Mouse (Mus musculus): ENCODE data around the gene Unc80. TPM values are rescaled to one million over a fixed set of nuclear protein-coding genes. Genes with fewer than 3 reads are reported as not detected.
"Not testable (repeated sequence)": the region's sequence is repeated elsewhere in the genome, so short reads cannot be mapped to it uniquely, and the experiment has no call there.

Unc80 gene
- polyA plus RNA-seq, 1 experiment from 2014 or later: 0.93 TPM

DNA sequence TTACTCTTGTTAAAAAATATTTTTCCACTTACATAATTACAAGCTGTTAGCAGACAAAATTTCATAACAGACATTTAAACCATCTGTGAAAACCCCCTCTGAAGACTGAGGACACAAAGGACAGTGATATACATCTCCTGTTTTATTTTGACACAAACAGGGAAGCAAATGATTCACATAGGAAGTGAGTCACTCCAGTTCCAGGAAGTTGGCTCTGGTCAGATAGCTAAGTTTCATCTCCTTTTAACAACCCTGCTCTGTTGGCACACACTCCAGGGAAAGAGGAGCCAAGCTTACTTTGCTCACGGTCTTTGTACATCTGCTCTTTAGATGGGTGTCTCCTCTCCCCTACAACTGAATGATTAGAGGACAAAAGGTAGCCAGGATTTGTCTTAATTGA is 181.8 kb downstream of the Unc80 start:
- no peak for DNase-seq (ENCODE audit: low spot score)
- WGBS: 78% methylated on average over 1 of the region's 1 CpGs
- H3K4me3 ChIP-seq: no peak overlapping the region
- H3K27me3 ChIP-seq (ENCODE audit: insufficient read depth, poor library complexity, severe bottlenecking): no peaks in the 10 kb centered on the region
- no peak overlapping the region for H3K27ac ChIP-seq
- H3K4me1 ChIP-seq (replicated peaks): peaks cover 12% of the 10 kb centered on the region
- no peaks in the 10 kb centered on the region for H3K36me3 ChIP-seq
- H3K9me3 ChIP-seq: no peaks in the 10 kb centered on the region

DNA sequence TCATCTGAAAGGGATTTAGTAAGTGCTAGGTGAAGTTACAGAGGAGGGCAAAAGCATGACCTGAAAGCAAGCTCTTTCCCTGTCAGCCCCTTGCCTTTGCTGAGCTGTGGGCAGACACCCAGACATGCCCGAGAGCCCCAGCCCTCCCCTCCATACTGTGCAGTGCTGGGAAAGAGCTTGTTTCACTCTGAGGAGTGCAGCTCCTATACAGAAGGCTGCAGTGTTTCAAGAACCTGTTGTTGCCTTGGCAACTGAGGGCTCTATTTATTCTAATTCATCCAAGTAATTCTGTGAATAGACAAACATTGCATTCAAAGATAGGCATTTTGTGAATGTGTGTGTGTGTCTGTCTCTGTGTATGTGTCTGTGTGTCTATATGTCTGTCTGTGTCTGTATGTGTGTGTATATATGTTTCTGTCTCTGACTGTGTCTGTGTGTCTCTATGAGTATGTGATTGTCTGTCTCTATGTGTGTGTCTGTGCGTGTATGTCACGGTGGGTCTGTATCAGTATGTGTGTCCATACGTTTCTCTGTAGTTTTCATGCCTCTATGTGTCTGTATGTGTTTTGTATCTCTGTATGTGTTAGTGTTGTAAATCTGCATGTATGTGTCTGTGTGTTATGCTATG is 187.1 kb downstream of the Unc80 start:
- 50% methylated on average over 4 of the region's 4 CpGs for WGBS
- no peak overlapping the region for H3K4me3 ChIP-seq
- H3K36me3 ChIP-seq: no peaks in the 10 kb centered on the region
- no peaks in the 10 kb centered on the region for H3K9me3 ChIP-seq
- H3K27ac ChIP-seq: peak overlapping the region; percentile 50; the same call in 1 of the 2 replicates
- peaks cover 13% of the 10 kb centered on the region for H3K4me1 ChIP-seq (replicated peaks)
- DNase-seq (ENCODE audit: low spot score): peak; percentile 25
- H3K27me3 ChIP-seq (ENCODE audit: insufficient read depth, poor library complexity, severe bottlenecking): no peaks in the 10 kb centered on the region

DNA sequence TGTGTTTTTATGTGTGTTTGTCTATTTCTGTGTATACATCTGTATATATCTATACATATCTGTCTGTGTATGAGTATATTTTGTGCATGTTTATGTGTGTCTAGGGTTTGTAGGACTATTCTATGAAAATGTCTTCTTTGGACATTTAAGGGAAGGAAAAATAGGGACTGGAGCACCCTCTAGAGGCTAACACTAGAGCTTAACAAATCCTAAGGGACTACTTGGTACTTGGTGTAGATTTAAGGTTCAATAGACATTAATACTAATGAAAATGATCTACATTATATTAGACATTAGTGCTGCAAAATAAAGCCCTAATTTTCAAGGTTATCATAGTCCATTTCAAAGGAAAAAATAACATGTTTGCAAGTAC is 187.6 kb downstream of the Unc80 start:
- no peak overlapping the region for H3K4me3 ChIP-seq
- DNase-seq (ENCODE audit: low spot score): no peak
- no peaks in the 10 kb centered on the region for H3K9me3 ChIP-seq
- no peaks in the 10 kb centered on the region for H3K36me3 ChIP-seq
- no peaks in the 10 kb centered on the region for H3K27me3 ChIP-seq (ENCODE audit: insufficient read depth, poor library complexity, severe bottlenecking)
- no peak overlapping the region for H3K27ac ChIP-seq
- peaks cover 13% of the 10 kb centered on the region for H3K4me1 ChIP-seq (replicated peaks)

DNA sequence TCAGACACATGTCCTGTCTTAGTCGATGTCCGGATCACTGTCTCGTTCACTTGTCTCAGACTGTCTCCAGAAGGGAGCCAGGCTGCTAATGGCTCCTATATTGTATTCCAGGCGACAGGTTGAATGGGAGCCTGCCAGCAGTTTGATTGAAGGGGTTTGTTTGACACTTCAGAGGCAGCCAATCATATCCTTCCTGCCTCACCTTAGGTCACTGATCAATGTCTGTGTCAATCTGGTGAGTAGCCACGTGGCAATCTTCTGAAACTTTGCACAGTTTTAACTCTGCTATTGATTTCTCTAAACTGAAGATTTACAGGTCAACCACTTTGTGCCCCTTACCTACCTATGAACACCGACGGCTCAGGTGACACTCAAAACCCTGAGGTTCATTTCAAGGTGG is 203.3 kb downstream of the Unc80 start:
- 61% methylated on average over 7 of the region's 7 CpGs for WGBS

DNA sequence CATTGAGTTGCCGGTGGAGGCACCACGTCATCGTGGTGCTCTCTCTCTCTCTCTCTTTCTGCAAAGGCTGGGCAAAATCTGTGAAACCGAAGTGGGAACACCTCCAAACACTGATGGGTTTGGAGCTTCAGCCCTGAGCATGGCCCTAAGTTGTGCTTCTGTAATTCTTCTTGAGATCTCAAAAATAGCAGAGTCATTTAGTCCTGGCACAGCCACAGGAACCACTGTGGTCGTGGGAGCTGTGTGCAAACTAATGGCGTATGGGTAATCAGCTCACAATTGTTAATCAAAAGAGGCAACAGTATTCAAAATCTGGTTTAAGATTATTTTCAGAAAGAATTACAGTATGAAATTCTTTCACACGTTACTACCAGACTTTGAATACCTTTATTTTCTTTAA is 204.6 kb downstream of the Unc80 start:
- Histone ChIP-seq H3K27me3 (ENCODE audit: insufficient read depth, poor library complexity, severe bottlenecking) (no peaks in the 10 kb centered on the region), H3K36me3 (no peaks in the 10 kb centered on the region), H3K9me3 (no peaks in the 10 kb centered on the region), H3K27ac (no peak overlapping the region), H3K4me1 (replicated peaks) (no peaks in the 10 kb centered on the region), H3K4me3 (no peak overlapping the region)
- 89% methylated on average over 7 of the region's 7 CpGs for WGBS
- no peak for DNase-seq (ENCODE audit: low spot score)

More for the DNA sequence above, 203.3 kb downstream of the Unc80 start:
- Histone ChIP-seq H3K4me1 (replicated peaks) (no peaks in the 10 kb centered on the region), H3K36me3 (no peaks in the 10 kb centered on the region), H3K9me3 (no peaks in the 10 kb centered on the region), H3K27ac (no peak overlapping the region), H3K27me3 (ENCODE audit: insufficient read depth, poor library complexity, severe bottlenecking) (no peaks in the 10 kb centered on the region), H3K4me3 (no peak overlapping the region)
- no peak for DNase-seq (ENCODE audit: low spot score)

DNA sequence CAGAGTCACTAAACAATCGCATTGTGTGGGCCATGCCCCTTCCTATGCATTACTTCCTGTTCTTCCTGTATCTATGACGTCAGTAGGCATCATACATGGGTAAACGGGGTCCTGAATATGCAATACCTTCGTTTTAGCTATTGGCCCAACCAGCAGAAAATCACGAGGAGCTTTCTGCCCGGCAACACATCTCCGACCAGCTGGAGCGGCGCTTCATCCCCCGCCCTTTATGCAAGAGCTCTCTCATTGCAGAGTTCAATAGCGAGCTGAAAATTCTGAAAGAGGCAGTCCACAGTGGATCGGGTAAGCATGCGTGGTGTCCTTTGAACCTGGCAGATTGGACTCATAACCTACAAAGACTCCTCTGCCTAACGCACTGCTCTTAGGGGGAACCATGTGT is 209.8 kb downstream of the Unc80 start:
- no peak for DNase-seq (ENCODE audit: low spot score)
- no peaks in the 10 kb centered on the region for H3K9me3 ChIP-seq
- H3K27ac ChIP-seq: no peak overlapping the region
- no peaks in the 10 kb centered on the region for H3K27me3 ChIP-seq (ENCODE audit: insufficient read depth, poor library complexity, severe bottlenecking)
- no peaks in the 10 kb centered on the region for H3K36me3 ChIP-seq
- no peak overlapping the region for H3K4me3 ChIP-seq
- no peaks in the 10 kb centered on the region for H3K4me1 ChIP-seq (replicated peaks)
- WGBS: 77% methylated on average over 14 of the region's 14 CpGs

DNA sequence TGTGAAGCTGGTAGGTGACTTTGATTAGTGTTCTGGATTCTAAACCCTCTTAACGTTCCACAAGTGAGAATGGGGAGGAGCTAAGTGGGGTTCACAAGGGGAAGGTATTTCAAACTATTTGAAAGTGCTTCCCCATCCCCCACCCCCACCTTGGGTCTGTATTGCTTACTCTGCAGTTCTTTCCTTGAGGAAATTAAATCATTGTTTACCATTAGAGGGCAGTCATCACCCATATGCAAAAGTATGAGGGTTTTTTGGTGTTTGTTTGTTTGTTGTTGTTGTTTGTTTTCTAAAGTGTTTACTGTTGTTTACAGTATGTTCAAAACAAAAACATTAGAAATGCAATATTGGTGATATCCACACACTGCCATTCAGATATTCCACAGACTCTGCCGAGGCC is 210.5 kb downstream of the Unc80 start:
- Histone ChIP-seq H3K9me3 (no peaks in the 10 kb centered on the region), H3K36me3 (no peaks in the 10 kb centered on the region), H3K27ac (no peak overlapping the region), H3K27me3 (ENCODE audit: insufficient read depth, poor library complexity, severe bottlenecking) (no peaks in the 10 kb centered on the region), H3K4me3 (no peak overlapping the region), H3K4me1 (replicated peaks) (no peaks in the 10 kb centered on the region)
- 61% methylated on average over 2 of the region's 2 CpGs for WGBS
- DNase-seq (ENCODE audit: low spot score): no peak

DNA sequence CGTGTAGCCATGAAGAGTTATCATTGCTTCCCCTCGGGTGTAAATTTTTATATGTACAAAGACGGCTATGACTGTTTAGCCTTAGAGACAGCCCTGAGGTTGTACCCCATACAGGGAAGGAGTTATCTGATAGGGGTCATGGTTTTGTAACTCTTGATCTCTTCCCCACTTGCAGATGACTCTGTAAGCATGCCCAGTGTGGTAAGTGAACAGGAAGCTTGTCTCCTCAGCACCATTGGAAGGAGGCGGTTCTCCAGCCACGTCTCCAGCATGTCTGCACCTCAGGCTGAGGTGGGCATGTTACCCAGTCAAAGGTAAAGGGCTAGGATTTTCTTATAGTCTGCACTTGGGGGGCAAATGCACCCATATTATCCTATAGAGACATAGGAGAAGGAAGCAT is 214.8 kb downstream of the Unc80 start:
- no peaks in the 10 kb centered on the region for H3K4me1 ChIP-seq (replicated peaks)
- no peak overlapping the region for H3K4me3 ChIP-seq
- H3K27ac ChIP-seq: no peak overlapping the region
- no peaks in the 10 kb centered on the region for H3K36me3 ChIP-seq
- no peaks in the 10 kb centered on the region for H3K27me3 ChIP-seq (ENCODE audit: insufficient read depth, poor library complexity, severe bottlenecking)
- no peak for DNase-seq (ENCODE audit: low spot score)
- 87% methylated on average over 5 of the region's 5 CpGs for WGBS
- H3K9me3 ChIP-seq: no peaks in the 10 kb centered on the region

DNA sequence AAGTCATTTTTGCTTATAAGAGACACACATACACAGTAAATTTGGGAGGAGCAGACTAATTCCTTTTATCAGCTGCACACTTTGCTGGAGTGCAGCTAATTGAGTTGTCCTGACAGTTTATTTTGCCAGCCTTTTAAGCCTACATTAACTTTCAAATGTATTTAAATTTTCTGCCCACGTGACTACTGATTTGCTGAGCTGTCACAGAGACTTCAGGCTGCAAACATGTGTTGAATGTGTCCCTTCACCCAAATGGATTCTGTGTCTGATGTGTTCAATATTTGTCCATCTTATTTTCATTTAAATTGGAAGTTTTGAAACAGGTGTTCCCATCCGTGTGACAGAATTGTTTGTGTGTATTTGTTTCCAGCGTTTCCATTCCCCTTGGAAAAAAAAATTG is 223.6 kb downstream of the Unc80 start:
- Histone ChIP-seq H3K27ac (no peak overlapping the region), H3K9me3 (no peaks in the 10 kb centered on the region), H3K27me3 (ENCODE audit: insufficient read depth, poor library complexity, severe bottlenecking) (no peaks in the 10 kb centered on the region), H3K36me3 (no peaks in the 10 kb centered on the region), H3K4me1 (replicated peaks) (peaks cover 6% of the 10 kb centered on the region; the same call in 1 of the 2 replicates), H3K4me3 (no peak overlapping the region)
- WGBS: 65% methylated on average over 3 of the region's 3 CpGs
- DNase-seq (ENCODE audit: low spot score): no peak

DNA sequence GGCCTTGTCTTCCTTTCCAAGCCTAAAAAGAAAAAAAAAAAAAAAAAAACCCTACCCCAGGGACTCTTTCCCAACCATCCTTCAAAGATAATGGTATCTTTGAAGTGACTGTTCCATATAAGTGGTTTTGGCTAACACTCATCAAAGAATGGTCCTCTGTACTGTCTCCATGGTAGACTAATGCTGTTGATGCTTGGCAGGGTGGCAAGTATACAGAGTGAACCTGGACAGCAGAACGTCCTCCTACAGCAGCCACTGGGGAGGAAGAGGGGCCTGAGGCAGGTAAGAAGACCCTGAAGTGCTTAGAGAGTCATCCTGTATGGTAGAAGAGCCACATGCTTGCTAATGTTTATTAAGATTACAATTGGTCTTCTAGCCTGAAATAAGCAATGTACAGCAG is 224.1 kb downstream of the Unc80 start:
- H3K4me1 ChIP-seq (replicated peaks): peaks cover 6% of the 10 kb centered on the region; the same call in 1 of the 2 replicates
- H3K36me3 ChIP-seq: no peaks in the 10 kb centered on the region
- no peak overlapping the region for H3K4me3 ChIP-seq
- H3K9me3 ChIP-seq: no peaks in the 10 kb centered on the region
- WGBS: 76% methylated on average over 1 of the region's 1 CpGs
- DNase-seq (ENCODE audit: low spot score): no peak
- no peaks in the 10 kb centered on the region for H3K27me3 ChIP-seq (ENCODE audit: insufficient read depth, poor library complexity, severe bottlenecking)
- no peak overlapping the region for H3K27ac ChIP-seq

DNA sequence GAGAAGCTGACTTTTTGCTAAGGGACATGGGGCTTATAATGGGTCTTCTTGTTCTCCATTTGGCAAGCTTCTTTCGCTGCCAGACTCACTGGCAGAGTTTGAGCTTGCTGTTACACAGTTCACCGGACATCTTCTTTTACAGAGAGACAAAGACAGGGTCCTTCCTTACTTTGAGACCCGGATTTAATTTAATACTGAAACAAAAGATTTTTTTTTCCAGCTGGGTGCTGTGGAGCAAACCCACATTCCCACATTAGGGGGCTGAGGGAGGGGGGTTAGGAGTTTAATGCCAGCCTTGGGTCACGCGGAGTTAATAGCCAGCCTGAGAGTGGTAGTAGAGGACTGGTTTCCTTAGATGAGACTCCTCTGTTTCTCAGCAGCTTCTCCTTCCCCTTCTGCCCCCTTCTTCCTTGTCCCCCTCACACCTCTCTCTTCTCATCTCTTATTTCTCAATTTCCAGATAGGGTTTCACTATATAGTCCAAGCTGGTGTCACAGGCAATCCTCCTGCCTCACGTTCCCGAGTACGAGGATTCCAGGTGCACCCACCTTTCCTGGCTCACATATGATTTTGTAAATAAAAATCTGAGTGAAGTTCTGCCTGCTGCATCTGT is 224.7 kb downstream of the Unc80 start:
- H3K4me3 ChIP-seq: no peak overlapping the region
- H3K4me1 ChIP-seq (replicated peaks): peaks cover 6% of the 10 kb centered on the region; the same call in 1 of the 2 replicates
- no peaks in the 10 kb centered on the region for H3K27me3 ChIP-seq (ENCODE audit: insufficient read depth, poor library complexity, severe bottlenecking)
- no peaks in the 10 kb centered on the region for H3K9me3 ChIP-seq
- H3K27ac ChIP-seq: no peak overlapping the region
- H3K36me3 ChIP-seq: no peaks in the 10 kb centered on the region
- 78% methylated on average over 8 of the region's 8 CpGs for WGBS
- no peak for DNase-seq (ENCODE audit: low spot score)

DNA sequence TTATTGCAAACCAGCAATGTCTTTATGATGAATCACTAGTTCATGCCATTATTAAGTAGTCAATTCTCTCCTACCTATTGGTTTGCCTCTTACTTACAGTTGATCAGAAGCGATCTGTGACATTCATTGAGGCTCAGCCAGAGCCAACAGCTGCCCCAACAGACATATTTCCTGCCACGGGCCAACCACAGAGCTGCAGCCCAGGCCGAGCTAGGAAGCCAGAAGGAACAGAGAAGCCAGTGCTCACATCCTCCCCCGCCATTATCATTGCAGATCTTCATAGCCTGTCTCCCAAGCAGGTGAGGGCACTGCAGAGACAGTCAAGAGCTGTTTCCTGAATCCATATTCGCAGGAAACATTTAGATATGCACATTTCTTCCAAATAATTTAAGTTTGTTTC is 226.1 kb downstream of the Unc80 start:
- H3K9me3 ChIP-seq: no peaks in the 10 kb centered on the region
- H3K27ac ChIP-seq: no peak overlapping the region
- H3K27me3 ChIP-seq (ENCODE audit: insufficient read depth, poor library complexity, severe bottlenecking): no peaks in the 10 kb centered on the region
- no peak overlapping the region for H3K4me3 ChIP-seq
- WGBS: 84% methylated on average over 5 of the region's 5 CpGs
- H3K4me1 ChIP-seq (replicated peaks): peaks cover 6% of the 10 kb centered on the region; the same call in 1 of the 2 replicates
- no peaks in the 10 kb centered on the region for H3K36me3 ChIP-seq
- no peak for DNase-seq (ENCODE audit: low spot score)

DNA sequence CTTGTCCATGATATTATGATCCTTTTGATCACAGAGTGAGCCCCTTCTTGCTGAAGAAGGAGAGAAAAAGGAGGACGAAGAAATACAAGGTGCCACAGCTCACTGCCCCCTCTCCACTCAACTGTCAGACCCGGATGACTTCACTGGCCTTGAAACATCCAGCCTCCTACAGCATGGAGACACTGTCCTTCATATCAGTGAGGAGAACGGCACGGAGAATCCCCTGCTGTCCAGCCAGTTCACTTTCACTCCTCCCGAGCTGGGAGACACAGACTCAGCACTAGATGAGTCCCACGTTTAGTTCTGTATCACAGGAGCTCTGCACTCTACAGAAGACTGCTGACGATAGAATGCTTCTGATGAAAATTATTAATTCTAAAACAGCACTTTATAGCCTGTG is 227.1 kb downstream of the Unc80 start:
- WGBS: 72% methylated on average over 7 of the region's 7 CpGs
- Histone ChIP-seq H3K4me3 (no peak overlapping the region), H3K9me3 (no peaks in the 10 kb centered on the region), H3K27ac (no peak overlapping the region), H3K4me1 (replicated peaks) (peaks cover 9% of the 10 kb centered on the region; the same call in 1 of the 2 replicates), H3K27me3 (ENCODE audit: insufficient read depth, poor library complexity, severe bottlenecking) (no peaks in the 10 kb centered on the region), H3K36me3 (no peaks in the 10 kb centered on the region)
- no peak for DNase-seq (ENCODE audit: low spot score)

DNA sequence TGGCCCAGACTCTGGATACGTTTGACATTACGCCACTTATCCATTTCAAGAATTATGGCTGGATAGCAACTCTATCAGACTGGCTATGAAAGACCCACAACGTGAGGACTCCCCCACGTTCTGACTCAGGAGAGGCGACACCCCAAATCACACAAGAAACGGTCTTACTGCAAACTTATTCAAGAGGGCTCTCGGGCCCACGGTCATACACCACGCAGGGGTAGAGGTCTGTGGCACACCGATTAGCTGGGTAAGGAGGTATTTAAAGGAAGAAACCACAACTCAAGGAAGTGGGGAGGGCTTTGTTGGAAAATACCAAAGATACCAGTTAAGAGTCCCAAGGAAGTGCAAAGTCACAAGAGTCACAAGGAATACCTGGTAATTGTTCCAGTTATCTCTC is 231.5 kb downstream of the Unc80 start:
- not testable (repeated sequence) for H3K9me3 ChIP-seq; H3K4me3 ChIP-seq; DNase-seq (ENCODE audit: low spot score); H3K36me3 ChIP-seq; H3K27me3 ChIP-seq (ENCODE audit: insufficient read depth, poor library complexity, severe bottlenecking); H3K27ac ChIP-seq
- WGBS: 87% methylated on average over 10 of the region's 10 CpGs
- H3K4me1 ChIP-seq (replicated peaks): peaks cover 18% of the 10 kb centered on the region
